Mouse (Mus musculus) c-Kit-positive CD71-negative TER-119-negative erythroid progenitor cells, embryonic 14.5 days (primary cell): ENCODE measurements around the gene Pip5k1b.

Source experiments
- DNase-seq: peaks from one replicate; pipeline ENCODE4 v3.0.0-alpha.2; 2013; ENCODE audit warnings: low read depth

Pip5k1b gene

DNA sequence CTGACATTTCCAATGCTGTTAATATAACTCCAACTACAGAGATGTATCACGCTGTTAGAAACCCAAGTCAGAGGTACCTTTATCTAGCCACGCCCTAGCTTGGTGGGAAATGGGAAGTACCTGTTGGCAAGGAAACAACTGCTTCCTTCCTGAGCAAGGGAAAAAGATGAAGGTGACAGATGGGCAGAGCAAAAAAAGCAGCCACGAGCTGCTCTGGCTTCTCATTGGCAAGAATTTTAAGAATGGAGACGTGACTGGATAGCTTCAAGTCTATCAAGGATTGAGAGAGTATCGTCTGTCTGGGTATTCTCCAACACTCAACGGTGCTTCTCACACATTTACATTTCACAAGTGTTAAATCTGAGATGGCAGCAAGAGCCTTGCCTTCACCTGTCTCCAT, 80.4 kb downstream of the Pip5k1b start:
- no peak for DNase-seq

DNA sequence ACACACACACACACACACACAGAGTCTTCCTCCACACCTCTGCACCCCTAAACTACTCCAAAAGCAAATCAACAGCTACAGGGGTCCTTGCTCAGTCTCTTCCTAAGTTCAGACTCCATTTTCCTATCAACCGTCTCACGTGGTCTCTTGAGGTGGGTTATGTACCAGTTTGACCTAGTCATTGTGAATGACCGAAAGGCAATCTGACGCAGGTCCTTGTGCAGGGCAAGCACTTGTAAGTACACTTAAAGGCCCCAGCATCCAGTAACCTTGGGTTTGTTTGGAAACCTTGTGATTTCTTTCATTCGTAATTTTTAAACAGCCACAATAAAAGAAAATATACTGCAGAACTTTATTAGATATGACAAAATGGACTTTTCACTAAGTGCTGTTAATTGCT, 83.2 kb downstream of the Pip5k1b start:
- DNase-seq: no peak

DNA sequence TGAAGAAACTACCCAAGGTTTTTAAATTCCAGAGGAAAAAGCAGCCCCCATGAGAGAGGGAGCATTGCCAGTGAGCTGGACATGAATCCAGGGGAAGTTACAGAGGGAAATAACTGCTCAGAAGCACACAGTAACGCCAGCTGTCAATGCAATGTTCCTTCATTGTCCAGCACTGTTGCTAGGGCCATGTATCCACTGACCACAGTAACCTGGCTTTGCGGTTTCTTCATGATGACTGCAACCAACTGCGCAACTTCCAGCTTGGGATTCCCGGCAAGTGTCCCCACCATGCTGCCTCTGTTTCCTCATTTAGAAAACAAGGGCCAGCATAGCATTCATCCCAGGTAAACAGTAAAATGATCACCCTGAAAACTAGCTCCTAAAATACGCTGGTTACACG, 84.1 kb downstream of the Pip5k1b start:
- DNase-seq: no peak

DNA sequence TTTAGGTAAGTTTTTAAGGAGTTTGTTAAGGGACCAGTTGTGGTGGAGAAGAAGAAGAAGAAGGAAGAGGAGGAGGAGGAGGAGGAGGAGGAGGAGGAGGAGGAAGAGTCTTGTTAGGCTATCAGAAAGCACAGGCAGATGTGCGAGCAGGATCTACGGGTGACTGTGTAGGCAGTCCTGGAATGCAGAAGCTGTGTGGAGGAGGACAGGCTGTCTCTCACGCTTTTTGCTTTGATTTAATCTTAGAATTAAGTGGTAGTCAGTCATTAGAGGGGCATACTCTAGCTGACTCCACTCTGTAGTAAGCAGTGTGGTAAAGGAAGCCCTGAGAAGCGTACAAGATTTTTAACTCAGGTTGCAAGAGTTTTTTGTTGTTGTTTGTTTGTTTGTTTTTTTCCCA, 86.5 kb downstream of the Pip5k1b start:
- no peak for DNase-seq

DNA sequence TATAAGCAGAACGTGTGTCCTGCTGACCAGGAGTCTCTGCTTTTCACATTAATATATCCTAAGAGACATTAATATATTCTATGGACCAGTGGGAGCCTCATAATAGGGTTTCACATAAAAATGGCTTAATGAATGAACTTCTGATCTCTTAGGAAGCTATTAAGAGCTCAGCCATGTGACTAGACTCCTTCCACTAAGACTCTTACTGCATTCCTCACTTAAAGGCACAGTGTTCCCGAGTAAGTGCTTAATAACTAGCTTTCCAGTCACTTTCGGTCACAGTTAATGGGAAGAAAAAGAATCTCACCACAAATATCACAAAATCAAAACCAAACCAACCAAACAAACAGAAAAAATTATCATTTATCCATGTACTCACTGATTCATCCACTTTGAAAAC, 87.1 kb downstream of the Pip5k1b start:
- DNase-seq: no peak

DNA sequence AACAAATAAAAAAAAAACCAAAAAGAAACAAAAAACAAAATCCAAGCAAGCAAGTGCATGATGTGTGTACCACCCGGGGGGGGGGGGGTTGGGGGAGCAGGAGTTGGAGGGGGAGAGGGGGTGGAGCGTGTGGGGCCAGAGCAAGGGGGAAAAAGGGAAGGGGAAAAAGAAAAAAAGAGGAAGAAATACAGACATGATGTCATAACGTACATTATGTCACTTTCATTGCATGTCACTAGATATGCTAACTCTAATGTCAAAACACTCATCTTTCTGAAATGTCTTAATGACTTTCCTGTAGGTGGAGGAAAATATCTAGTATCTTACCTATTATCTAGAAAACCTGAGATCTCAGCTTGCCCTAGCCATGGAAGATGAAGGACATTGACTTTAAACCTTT, 92.7 kb downstream of the Pip5k1b start:
- no peak for DNase-seq

DNA sequence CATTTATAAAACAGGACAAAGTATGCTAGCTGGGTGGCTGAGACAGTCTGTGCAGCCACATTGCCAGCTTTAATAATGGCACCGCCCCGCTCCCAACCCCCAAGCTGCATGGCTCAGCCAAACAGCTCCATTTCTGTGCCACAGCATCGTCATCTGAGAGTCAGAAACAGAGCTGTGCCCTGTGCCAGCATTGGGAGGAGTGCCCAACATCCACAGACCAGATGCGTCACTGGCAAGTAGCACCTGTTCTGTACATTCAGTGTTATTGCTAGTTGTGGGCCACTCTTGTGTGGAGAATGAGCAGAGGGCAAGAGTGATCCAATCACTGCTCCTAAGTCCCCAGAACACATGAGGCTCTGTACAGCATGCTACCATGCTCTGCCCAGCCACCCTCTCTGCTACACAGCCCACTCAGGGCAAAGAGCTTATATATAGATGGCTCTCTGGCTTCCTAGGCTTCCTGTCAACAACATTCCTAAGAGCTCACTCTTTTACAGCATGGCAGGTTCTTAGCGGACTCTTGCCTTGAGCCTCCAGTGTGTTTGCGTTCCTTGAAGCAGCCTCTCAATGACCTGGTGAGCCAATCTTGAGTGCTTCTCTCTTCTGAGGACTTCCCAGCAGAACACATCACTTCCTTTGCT, 99.0 kb downstream of the Pip5k1b start:
- DNase-seq: no peak

DNA sequence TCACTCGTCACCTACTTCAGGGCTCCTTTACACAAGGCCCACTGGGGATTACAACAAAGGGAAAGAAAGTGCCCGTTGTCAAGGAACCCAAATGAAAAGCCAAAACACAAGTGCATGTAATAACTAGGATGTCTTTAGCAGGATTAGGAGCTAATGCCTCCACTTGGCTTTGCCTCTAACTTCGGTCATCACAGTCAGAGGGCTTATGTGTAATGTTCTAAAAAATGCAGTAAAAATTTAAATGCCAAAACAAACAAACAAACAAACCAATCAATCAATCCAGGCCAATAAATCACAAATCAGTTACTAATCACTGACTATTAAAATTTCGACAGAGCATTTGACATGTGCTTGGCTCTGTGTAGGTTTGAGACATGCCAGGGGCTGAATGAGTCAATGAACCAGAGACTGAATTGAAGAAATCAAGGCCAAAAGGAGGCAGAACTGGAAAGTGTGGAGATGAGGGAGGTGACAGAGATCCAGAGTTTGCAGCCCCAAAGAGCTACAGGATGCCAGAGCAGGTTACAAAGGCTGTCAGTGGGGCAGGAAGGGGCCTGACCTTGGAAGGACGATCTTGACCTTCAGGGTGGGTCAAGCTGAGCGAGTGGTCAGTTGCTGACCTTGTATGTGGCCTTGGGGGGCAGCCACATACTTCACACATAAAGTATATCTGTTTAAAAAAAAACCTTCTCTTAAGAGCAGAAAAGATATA, 100.3 kb downstream of the Pip5k1b start:
- DNase-seq: no peak

DNA sequence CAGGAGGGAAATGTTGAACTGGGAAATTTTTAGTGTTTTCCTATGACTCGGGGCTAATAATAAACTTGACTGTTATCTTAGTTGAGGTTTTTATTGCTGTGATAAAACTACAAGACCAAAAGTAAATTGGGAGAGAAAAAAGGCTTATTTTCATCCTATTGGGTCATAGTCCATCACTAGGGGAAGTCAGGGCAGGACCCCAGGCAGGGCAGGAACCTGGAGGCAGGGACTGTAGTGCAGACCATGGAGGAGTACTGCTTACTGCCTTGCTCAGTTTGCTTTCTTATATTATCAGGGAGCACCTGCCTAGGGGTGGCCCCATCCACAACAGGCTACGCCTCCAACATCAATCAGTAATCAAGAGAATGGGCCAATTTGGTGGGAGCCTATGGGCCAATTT, 101.2 kb downstream of the Pip5k1b start:
- DNase-seq: no peak

DNA sequence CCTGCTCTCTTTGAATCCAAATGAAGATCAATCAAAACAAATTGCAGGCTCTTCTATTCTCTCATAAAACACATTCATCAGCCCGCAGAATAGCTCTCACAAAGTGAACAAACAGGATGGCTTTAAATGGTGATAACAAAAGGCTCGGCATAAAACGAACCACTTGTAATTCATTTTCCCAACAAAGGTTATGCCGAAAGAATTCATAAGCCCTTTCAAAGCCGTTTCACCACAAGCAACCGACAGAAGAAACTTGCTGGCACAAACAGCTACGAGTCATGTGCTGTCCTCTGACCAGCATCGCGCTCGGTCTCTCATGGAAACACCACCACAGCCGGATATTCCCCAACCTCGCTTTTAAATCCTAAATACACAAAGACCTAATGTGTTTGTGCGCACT, 102.3 kb downstream of the Pip5k1b start:
- DNase-seq: no peak

DNA sequence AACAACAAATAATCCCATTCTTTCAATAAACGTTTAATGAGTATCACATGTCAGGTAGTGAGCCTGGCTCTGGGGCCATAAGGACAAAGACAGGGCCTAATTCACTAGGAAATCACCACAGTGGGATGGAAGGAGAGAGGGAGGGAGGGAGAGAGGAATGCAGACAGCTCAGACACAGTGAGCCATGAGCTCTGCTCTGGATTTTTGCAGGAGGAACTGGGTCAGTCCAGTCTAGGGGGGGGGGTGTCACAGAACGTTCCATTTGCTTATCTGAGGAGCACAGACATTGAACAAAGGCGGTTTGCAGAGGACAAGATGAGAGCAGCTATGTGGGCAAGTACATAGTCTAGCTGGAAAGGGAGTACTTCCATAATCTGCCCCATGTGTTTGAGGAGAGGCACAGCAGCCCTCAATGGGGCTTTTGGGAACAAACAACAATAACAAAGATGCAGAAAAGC, 103.2 kb downstream of the Pip5k1b start:
- peak; percentile 22 for DNase-seq

DNA sequence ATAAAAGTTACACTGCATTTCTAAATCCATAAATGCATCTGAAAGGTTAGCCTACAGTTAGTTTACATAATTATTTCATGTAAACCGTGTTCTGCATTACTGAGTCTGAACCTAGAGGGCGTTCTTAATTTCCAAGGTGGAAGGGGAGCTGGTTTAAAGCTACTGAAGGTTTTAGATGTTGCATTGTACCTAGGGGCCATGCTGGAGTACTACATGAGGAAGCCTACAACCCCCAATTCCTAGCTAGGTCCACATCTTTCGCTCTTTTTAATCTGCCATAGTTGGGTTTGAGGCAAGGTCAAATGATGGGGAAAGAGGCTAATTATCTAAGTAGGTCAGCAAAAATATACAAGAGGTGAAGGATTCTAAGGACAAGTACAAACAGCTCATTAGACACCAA, 104.0 kb downstream of the Pip5k1b start:
- DNase-seq: no peak

DNA sequence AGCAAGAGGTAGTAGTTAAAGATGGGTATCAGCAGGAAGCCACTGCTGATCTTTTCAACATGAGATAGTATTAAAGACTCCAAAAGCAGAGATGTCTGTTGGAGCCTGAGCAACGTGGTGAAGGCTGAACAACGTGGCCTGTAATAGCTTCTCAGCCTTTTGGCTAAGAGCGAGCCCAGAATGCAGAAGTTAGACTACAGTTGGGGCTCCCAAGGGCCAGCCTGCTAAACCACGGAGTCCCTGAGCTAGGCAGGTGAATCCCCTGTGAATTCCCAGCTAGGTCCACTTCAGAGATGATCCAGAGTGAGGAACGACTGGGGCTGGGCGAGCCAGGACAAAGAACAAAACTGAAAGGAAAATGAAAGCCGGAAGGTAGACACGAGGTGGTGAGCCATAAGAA, 104.9 kb downstream of the Pip5k1b start:
- no peak for DNase-seq

DNA sequence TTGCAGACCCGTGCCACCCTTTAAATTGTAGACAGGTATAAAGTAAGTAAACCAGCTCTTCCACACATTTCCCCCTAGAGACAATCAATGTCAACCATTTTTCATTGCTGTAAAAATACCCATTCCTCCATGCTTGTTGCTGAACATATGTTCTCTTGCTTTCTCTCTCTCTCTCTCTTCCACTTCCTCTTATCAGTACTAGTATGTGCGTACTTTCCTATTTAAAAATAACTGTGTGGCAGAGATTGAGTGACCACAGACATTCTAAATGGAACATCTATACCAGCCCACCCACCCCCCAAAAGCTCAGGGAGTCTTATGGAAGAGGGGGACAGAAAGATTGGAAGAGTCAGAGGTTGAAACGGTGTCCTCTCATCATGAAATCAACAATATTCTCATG, 111.3 kb downstream of the Pip5k1b start:
- no peak for DNase-seq

DNA sequence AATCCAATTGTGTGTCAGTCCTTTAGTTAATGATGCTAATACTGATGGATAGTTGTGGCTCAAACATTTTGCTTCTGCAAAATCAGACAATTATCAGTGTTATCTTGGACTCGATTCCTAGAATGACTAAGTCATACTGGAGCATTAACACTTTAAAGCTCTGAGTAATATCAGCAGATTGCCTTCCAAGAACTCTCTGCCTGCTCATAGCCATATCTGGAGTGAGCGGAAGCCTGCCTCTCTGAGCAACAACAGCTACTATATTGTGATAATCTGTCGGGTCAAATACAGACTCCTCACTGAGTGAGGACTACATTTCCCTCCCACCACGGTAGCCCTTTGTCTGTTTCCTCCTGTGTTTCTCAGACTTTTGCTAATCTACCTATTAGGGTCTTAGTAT, 116.0 kb downstream of the Pip5k1b start:
- DNase-seq: no peak

DNA sequence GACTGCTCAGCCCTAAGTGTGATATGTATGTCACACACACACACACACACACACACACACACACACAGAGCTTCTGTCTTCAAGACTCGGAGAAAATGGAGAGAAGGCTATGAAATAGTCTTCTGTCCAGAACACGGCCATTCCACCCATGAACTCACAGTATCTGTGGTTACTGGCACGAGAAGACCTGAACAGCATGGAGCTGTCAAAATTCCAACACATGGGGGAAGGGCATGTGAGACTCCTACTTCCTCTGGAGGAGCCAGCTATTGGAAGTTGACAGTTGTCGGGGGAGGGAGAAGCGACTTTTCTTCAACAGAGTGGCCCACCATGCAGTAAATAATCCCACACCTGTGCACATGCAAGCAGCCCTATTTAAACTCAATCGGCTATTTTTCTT, 121.4 kb downstream of the Pip5k1b start:
- DNase-seq: no peak

DNA sequence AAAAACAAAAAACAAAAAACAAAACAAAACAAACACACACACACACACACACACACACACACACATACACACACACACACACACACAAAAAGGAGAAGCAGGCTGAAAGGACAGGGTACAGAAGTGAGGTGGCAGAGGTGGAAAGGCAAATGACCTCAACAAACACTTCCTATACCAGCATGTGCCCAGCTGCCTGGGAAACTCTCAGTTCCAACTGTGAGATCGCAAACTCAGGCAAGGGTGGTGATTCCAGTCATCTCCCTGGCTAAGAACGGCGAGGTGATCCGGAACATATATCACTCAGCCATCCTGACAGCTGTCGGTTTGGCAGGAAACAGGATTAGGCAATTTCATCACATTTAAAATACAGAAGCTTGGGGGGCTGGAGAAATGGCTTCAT, 123.2 kb downstream of the Pip5k1b start:
- no peak for DNase-seq

DNA sequence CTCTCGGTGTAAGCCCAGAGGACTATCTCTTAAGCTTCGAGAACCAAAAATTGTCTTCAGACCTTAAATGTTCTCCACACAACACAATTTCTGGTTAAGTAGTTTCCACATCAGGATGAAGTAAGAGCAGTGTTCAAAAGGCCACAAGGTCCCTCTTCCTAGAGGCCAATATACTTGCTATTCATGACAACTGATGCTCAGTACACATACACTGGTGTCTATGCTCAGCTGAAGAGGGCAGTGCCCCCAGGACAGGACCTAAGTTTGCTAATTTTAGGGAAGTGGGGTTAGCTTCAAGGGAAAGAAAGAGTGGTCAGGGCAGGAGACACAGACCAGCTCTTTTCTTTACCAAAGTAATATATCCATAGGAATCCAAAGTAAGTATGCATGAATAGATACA, 124.3 kb downstream of the Pip5k1b start:
- DNase-seq: no peak

DNA sequence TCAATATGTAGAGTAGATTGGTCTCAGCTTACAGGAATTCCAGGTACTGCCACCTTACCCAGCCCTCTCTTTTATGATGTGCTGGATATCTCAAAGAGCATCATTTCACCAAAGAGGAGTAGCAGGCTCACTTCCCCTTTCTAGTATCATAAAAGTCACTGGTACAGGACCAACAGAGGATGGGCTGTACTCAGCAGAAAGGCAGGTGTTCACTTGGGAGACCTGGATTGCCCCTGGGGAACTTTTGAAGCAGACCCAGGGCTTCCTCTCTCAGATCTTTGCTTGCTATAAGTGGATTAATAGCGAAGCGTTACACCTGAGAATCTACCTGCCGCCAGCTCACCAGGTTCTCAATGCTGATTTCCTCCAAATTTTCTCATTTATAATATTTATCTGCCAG, 127.7 kb downstream of the Pip5k1b start:
- no peak for DNase-seq

DNA sequence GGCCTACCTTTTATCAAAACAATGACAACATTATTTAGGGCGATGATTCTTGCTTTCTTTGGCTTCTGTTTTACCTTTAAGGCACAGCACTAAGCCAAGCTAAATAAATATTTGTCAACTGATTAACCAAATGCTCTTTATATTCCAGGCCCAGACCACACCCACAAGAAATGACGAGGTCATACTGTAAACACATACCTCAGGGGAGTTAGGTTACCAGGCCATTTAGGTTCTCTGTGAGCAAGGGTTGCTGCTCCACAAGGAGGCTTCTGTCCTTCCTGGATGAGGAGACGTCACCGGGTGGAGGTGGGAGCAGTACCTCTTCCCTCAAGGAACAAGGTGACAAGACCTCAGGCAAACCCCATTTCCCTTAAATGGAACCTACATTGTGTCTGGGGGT, 128.4 kb downstream of the Pip5k1b start:
- DNase-seq: no peak

DNA sequence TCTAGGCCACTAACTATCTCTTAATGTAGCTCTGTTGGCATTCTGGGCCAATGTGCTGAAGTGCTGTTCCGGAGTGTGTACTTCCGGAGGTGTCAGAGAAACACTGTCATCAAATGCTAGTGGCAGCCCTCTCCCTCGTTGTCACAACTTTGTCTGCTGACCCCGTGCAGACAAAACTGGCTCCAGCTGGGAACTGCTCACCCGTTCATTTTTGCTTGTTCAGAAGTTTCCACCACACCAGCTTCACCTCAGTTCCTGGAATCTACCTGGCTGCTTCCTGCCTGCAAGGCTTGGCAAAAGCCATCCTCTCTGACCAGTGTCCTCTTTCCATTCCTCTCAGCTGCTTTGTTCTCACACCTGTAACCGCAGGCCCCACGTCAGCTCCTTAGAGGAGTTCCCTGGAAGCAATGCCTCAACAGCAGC, 128.9 kb downstream of the Pip5k1b start:
- DNase-seq: no peak

DNA sequence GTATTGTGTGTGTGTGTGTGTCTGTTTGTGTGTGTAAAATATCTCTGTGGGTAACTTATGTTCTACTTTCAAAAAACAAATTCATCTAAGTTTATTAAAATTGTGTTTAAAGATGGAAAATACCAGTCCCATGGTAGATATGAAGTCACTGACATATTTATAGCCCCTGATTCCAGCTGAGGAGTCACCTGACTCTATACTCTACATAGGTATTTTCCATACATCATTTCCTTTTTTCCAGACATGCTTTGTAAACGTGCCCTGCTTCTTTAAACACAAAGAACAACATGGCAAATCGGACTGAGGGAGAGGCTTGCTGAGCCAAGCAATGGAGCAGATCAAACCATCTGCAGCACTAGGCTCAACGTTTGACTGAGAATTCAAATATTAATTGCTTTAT, 137.6 kb downstream of the Pip5k1b start:
- DNase-seq: no peak

DNA sequence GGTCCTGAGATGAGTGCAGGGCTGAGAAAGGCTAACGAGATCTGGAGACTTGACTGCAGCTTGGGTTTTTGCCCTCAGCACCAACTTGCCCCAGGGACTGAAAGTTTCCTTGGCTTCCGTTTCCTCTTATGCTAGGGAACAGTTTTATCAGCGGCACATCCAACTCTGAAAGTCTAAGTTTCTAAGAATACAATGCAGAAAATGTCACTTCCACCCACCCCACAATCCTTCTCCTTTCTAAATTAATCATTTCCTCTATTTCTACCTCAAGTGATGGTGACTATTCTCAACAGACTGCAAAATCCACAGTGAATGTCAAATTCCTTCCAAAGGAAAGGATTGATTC, 138.0 kb downstream of the Pip5k1b start:
- no peak for DNase-seq

DNA sequence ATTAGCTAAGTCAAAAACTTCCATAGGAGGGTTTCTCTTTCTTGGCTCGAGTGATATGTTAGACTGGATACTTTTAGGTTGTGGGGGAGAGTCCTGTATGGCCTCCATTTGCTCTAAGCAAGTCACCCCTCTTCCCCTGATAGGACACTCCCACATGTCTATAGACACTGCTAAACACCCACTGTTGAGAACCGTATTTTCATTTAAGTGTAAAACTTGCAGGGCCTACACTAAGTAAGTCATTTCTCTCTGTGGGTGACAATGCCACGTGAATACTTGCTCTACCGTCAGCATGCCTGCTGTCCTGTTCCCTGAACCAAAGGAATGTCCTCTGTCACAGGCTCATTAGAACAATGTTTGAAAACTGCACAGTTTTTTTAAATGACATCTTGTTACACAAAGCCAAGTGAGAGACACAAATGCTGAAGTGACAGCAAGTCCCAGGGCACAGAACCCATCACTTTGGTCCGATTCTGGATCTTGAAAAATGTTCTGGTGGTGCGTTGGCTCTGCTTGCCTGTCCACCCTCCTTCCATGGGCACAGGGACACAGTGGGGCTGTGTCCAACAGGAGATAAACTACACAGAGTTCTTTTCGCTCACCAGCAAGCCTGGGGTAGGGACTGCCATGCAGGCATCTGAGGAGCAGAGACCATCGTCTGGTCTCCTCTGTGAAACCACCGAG, 138.6 kb downstream of the Pip5k1b start:
- DNase-seq: no peak
